Mouse (Mus musculus) C2C12 (cell line): ENCODE measurements around the gene Sema6c.

ENCODE experiments used
- CEBPB ChIP-seq: IDR thresholded peaks from one replicate; pipeline ENCODE4 v1.6.1; 2011; ENCODE audit warnings: low read depth, mild to moderate bottlenecking, control low read depth, moderate library complexity
- CTCF ChIP-seq: IDR thresholded peaks from one replicate; pipeline ENCODE4 v1.5.1; 2011; ENCODE audit not compliant: control insufficient read depth, insufficient read depth, insufficient read length
- MYOD1 ChIP-seq: IDR thresholded peaks from one replicate; pipeline ENCODE4 v1.6.1; 2011; ENCODE audit warnings: low read depth; ENCODE audit not compliant: control insufficient read depth, insufficient read length
- MYOG ChIP-seq: IDR thresholded peaks from one replicate; pipeline ENCODE4 v1.6.1; 2011; ENCODE audit not compliant: control insufficient read depth, insufficient read length; ENCODE audit errors: extremely low read depth
- USF1 ChIP-seq: IDR thresholded peaks from one replicate; pipeline ENCODE4 v1.6.1; 2011; ENCODE audit warnings: low read depth, mild to moderate bottlenecking, control low read depth, moderate library complexity

GRCm38 (mm10) chr3:95121580-95121979 is 38.7 kb upstream of the Sema6c start:
- no peak for TF ChIP-seq CTCF
- no peak for TF ChIP-seq USF1
- no peak for TF ChIP-seq CEBPB
- no peak for TF ChIP-seq MYOG
- no peak for TF ChIP-seq MYOD1
